Mouse (Mus musculus) midbrain, postnatal 0 days (tissue): ENCODE data around the gene Ptbp3. TPM values are rescaled to one million over a fixed set of nuclear protein-coding genes. Genes with fewer than 3 reads are reported as not detected.

Experiments
- ATAC-seq: fragments of 200-750 bp; cut with Nextera tagmentation; 2 replicates; pipeline ENCODE4 v1.8.0; 2017; ENCODE audit warnings: moderate number of reproducible peaks, mild to moderate bottlenecking, moderate TSS enrichment, moderate library complexity; ENCODE audit not compliant: low FRiP score
- DNase-seq: peaks from one replicate; pipeline ENCODE4 v3.0.0-alpha.2; 2015; ENCODE audit warnings: low spot score
- H3K27ac ChIP-seq: fragments of 300-500 bp; sonication (generic); 2 replicates; pipeline ENCODE4 v1.5.1; 2014; ENCODE audit warnings: low read depth, mild to moderate bottlenecking, low read length, mixed read lengths
- H3K27me3 ChIP-seq: fragments of 300-500 bp; sonication (generic); 2 replicates; pipeline ENCODE4 v1.6.1; 2014; ENCODE audit warnings: low read length, control low read depth, mixed read lengths; ENCODE audit not compliant: insufficient read depth
- H3K36me3 ChIP-seq: fragments of 300-500 bp; sonication (generic); 2 replicates; pipeline ENCODE4 v1.6.1; 2014; ENCODE audit warnings: low read length, control low read depth, mixed read lengths; ENCODE audit not compliant: insufficient read depth
- H3K4me1 ChIP-seq: fragments of 300-500 bp; sonication (generic); 2 replicates; pipeline ENCODE4 v1.6.1; 2014; ENCODE audit warnings: mild to moderate bottlenecking, control low read depth, antibody characterized with exemption, low read length, mixed read lengths; ENCODE audit not compliant: insufficient read depth
- H3K4me2 ChIP-seq: fragments of 300-500 bp; sonication (generic); 2 replicates; pipeline ENCODE4 v1.6.1; 2014; ENCODE audit warnings: low read depth, mild to moderate bottlenecking, low read length, mixed read lengths; ENCODE audit not compliant: poor library complexity, severe bottlenecking
- H3K4me3 ChIP-seq: fragments of 300-500 bp; sonication (generic); 2 replicates; pipeline ENCODE4 v1.5.1; 2014; ENCODE audit warnings: low read depth, mild to moderate bottlenecking, low read length, moderate library complexity
- H3K9ac ChIP-seq: fragments of 300-500 bp; sonication (generic); replicated peaks from 2 replicates; pipeline ENCODE4 v1.6.1; 2014; ENCODE audit warnings: mild to moderate bottlenecking, low read length, moderate library complexity, mixed read lengths; ENCODE audit not compliant: poor library complexity, severe bottlenecking
- H3K9me3 ChIP-seq: fragments of 300-500 bp; sonication (generic); 2 replicates; pipeline ENCODE4 v1.6.1; 2016; ENCODE audit warnings: low read length, control low read depth
- CTCF ChIP-seq: IDR thresholded peaks from 2 replicates; pipeline ENCODE4 v1.5.1; 2016; ENCODE audit warnings: antibody characterized with exemption, mild to moderate bottlenecking
- WGBS: fragments of 180-500 bp; shearing (Covaris S2); extraction: QIAGEN DNeasy Blood & Tissue Kit; methylation state at CpG from one replicate; pipeline ENCODE4 v1.1.7; 2014; 5-methylcytosine and 5-hydroxymethylcytosine counted together
- polyA plus RNA-seq: library from polyadenylated mRNA; unstranded; fragments of >200 nt; fragmentation: Nextera tagmentation; extraction: Ambion mirVana; gene quantifications from 2 replicates; pipeline ENCODE4 v1.2.1, GENCODE M21; 2015
- total RNA-seq: library from RNA; depleted of rRNA; stranded (reverse); fragments of >200 nt; gene quantifications from 2 replicates; pipeline ENCODE4 v1.2.3, GENCODE M21; 2014

Ptbp3 gene
- total and polyA plus RNA-seq, 2 experiments from 2014 or later: 10.5 to 35.8 TPM

GRCm38 (mm10) chr4:59439960-59440359 is 109.2 kb downstream of the Ptbp3 start:
- Histone ChIP-seq H3K4me1 (no peaks in the 10 kb centered on the region), H3K27me3 (peaks cover 8% of the 10 kb centered on the region; the same call in 1 of the 2 replicates), H3K9ac (no peak overlapping the region), H3K4me2 (no peak overlapping the region), H3K9me3 (no peaks in the 10 kb centered on the region), H3K27ac (no peak overlapping the region), H3K36me3 (no peaks in the 10 kb centered on the region), H3K4me3 (no peak overlapping the region)
- no peak for TF ChIP-seq CTCF
- WGBS: 53% methylated on average over 2 of the region's 2 CpGs
- ATAC-seq: no peak
- DNase-seq: no peak

GRCm38 (mm10) chr4:59439041-59439440 is 110.1 kb downstream of the Ptbp3 start:
- TF ChIP-seq CTCF: no peak
- Histone ChIP-seq H3K9ac (no peak overlapping the region), H3K27ac (no peak overlapping the region), H3K36me3 (no peaks in the 10 kb centered on the region), H3K9me3 (no peaks in the 10 kb centered on the region), H3K4me1 (no peaks in the 10 kb centered on the region), H3K27me3 (peaks cover 8% of the 10 kb centered on the region; the same call in 1 of the 2 replicates), H3K4me2 (peak overlapping the region; percentile 99; the same call in 1 of the 2 replicates), H3K4me3 (no peak overlapping the region)
- DNase-seq (no peak), ATAC-seq (no peak)
- WGBS: 33% methylated on average over 5 of the region's 5 CpGs

DNA sequence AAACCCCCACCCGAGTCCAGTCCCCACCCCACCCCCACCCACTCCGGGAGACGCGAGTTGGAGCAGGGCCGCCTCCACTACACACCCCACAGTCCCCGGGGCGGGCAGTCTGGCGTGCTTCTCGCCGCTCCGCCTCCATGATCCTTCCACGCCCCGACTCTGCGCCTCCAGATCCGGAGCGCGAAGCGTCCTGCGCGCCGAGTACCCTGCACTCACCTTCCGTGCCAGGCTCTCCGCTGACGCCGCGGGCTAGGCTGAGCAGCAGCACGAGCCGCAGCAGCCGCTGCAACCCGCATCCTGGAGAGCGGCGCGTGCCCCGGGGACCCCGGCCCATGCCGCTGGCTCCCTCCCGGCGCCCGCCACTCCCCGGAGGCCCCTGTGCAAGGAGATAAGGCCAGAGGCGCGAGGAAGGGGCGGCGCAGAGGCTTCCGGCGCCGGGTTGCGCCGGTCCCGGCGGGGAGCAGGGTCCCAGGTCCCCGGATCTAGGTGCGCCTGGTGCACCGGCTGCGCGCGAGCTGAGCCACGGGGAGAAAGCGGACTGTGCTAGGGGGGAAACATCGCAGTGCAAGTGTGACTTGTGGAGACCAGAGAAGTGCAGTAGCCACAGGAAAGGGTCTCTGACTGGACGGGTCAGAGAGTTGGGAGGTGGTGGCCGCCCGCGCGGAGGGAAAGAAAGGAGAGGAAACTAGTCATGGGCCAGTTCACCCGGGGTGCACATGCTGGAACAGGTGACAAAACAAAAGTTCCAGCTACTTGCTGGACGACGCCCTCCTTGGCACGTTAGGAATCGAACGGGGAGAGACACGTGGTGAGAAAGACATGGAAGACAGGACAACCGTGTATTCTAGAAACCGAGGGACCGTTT is 110.9 kb downstream of the Ptbp3 start, which contains the start of gene Susd1:
TSS of gene Susd1 (minus strand) at position 644 of the 865 bp plus-strand sequence.
- no peak for TF ChIP-seq CTCF
- Histone ChIP-seq H3K9ac (peak within 1 kb of the TSS; percentile 66), H3K4me2 (peak within 1 kb of the TSS; percentile 99), H3K4me3 (peak within 1 kb of the TSS; percentile 64), H3K36me3 (no peaks in the 10 kb centered on the region), H3K4me1 (no peaks in the 10 kb centered on the region), H3K9me3 (no peaks in the 10 kb centered on the region), H3K27ac (no peak within 1 kb of the TSS), H3K27me3 (peaks cover 8% of the 10 kb centered on the region; the same call in 1 of the 2 replicates)
- peak; percentile 46 for DNase-seq
- 1% methylated on average over 74 of the region's 75 CpGs for WGBS
- ATAC-seq: peak; percentile 84

DNA sequence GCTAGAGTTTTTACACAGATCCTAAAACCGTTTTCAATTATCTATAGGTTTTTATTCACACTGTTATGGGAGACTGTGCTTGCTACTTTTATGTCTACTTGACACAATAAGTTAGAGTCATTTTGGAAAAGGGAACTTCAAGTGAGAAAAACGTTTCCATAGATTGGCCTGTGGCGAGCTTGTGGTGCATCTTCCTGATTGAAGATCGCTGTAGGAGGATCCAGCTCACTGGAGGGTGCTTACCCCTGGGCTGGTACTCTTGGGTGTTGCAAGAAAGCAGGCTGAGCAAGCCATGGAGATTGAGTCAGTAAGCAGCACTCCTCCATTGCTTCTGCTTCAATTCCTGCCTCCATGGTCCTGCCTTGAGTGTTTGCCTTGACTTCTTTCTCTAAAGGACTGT is 113.2 kb downstream of the Ptbp3 start:
- no peak for TF ChIP-seq CTCF
- Histone ChIP-seq H3K27me3 (peaks cover 8% of the 10 kb centered on the region; the same call in 1 of the 2 replicates), H3K27ac (no peak overlapping the region), H3K9ac (no peak overlapping the region), H3K4me1 (no peaks in the 10 kb centered on the region), H3K9me3 (no peaks in the 10 kb centered on the region), H3K4me3 (no peak overlapping the region), H3K4me2 (no peak overlapping the region), H3K36me3 (no peaks in the 10 kb centered on the region)
- ATAC-seq (no peak), DNase-seq (no peak)
- WGBS: 87% methylated on average over 4 of the region's 4 CpGs

GRCm38 (mm10) chr4:59434039-59434438 is 115.1 kb downstream of the Ptbp3 start:
- Histone ChIP-seq H3K4me1 (no peaks in the 10 kb centered on the region), H3K27ac (no peak overlapping the region), H3K4me2 (no peak overlapping the region), H3K9ac (no peak overlapping the region), H3K27me3 (peaks cover 8% of the 10 kb centered on the region; the same call in 1 of the 2 replicates), H3K36me3 (no peaks in the 10 kb centered on the region), H3K4me3 (no peak overlapping the region), H3K9me3 (no peaks in the 10 kb centered on the region)
- 76% methylated on average over 3 of the region's 3 CpGs for WGBS
- ATAC-seq: no peak
- TF ChIP-seq CTCF: no peak
- no peak for DNase-seq

- no peak for TF ChIP-seq CTCF
- ATAC-seq (no peak), DNase-seq (no peak)
- Histone ChIP-seq H3K9me3 (no peaks in the 10 kb centered on the region), H3K9ac (no peak overlapping the region), H3K4me3 (no peak overlapping the region), H3K36me3 (no peaks in the 10 kb centered on the region), H3K27ac (no peak overlapping the region), H3K4me1 (no peaks in the 10 kb centered on the region), H3K4me2 (no peak overlapping the region), H3K27me3 (no peaks in the 10 kb centered on the region)
- 92% methylated on average over 6 of the region's 6 CpGs for WGBS
These were observed 120.0 kb downstream of the Ptbp3 start for GRCm38 (mm10) chr4:59429128-59429527.
